Mouse (Mus musculus) frontal cortex, postnatal 14 days (tissue): ENCODE measurements around the gene Gm10964.
A peak's percentile ranks its signal among the peaks of the same experiment; 100 is the strongest.

Source experiments
- DNase-seq, 2 experiments: peaks; one replicate each; pipeline ENCODE4 v3.0.0; 2022; ENCODE audit warnings: low spot score in 2 of 2

Gm10964 gene

DNA sequence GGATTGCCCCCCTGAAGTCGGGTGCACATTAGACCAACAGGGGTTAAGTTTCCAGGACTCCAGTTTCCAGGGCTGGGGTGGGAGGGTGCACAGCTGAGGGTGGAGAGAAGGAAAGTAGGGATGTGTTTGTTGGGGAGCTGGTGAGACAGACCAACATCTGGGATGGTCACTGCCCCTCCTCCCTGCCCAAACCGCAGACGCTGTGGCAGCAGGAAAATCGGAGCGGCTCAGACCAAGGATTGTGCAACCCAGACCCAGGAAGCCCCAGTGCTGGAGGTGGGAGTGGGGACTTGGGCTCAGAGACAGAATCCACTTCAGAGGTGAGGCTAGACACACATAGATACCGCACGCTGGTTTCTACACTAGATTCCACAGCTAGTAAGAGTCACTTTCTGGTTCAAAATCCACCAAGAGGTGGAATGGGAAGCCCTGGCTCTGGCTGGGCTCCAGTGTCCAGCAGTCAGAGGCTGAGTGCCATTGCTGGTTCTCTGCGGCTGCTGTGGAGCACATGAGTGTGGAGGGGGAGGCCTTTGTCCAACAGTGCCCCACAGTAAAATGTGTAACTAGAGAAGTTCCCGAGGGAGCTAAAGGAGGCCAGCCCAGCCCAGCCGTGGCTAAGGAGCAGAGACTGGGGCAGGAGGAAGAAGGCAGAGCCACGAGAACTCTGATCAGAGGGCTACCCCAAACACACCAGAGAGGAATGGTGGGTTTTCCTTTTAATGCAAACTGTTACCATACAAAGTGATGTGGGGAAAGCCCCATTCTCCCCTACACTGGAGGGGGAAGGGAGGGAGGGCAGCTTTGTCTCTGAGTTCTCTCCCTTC, 4.3 kb upstream of the Gm10964 start:
- no peak for DNase-seq

DNA sequence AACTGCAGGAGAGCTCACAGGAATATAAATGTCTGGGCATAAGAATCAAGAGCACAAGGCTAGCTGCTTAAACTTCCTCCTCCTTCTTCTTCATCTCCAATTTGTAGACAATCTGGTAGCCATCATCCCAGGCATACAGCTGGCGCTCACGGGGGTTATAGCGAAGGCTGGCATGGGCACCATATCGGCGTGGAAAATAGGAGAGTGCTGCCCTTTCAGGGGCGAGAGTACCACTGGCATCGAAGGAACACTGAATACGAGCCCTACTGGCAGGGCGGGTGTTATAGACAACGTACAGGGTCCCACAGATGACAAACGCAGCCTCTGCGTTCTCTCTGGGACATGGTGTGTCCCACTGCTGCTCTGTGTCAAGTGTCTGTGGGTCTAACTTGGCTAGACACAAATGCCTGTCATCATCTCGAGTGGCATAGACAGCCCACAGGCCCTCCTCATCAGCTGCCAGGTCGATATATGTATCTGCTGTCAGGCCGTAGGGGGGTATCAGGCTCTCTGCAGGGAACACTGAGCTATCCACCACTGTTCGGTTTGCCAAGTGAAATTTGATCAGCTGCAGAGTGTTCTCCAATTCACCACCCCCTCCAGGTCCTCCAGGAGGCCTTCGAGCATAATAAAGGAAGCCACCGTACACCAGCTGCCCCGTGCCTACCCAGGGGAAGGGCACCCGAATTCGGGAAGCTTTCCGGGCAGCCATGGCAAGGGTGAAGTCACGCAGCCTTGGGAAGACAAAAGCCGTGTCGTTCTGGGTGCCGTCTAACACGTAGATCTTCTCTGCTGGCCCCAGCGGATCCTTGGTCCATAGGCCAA, 3.2 kb upstream of the Gm10964 start:
- no peak for DNase-seq

DNA sequence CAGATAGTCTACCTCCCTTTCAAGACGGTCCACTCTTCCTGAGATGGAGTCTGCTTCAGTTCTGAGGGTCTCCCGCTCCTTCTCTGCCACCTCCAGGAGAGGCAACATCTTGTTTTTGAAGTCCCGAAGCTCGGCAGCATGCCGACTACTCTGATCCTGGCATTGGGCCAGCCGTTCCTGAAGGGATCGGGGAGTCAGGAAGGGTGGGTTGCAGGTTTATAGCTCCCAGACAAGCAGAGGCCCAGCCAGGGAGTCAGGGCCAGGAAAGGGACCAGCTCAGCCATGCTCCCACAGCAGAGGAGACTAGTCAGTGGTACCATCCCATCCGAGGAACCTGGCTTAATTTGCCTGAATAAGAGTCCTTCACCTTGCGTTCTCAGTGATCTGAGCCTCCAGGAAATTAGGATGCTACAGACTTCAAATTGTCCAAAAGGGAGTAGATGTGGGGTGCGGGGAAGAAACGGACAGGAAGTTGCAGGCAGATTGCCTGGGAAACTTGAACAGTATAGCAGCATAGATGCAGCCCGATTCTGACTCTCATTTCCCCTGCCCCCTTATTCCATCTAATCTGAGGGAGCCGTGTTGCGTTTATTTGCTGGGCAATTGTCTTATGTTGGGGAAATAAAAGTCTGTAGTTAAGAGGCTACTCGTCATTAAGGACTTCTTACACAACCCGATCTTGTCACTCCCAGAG, 2.0 kb upstream of the Gm10964 start:
- DNase-seq: peak in 1 of 2 experiments; percentile 32

- peak; percentile 79 to 91 for DNase-seq
Measured at GRCm38 (mm10) chr3:103737778-103738571, 1.2 kb upstream of the Gm10964 start, which contains the start of gene Olfml3. TSS of gene Olfml3 (minus strand) at chr3:103738001.

DNA sequence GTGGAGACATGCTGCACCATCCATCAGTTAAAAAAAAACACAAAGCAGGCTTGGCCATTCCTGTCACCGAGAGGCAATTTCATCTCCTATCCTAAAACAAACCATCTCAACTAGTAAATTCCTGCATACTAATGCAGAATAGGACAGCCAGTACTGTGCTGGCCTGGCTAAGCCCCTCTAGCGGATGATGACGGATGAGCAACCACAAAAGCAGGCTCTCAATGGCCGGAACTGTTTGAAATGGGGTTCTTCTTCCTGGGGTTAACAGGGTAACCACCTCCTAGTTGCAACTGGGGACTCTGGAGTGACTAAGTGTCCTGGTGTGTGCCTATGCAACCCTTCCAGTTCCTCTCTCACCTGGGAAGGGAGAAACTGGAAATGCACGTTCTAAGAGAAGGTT, 1.2 kb downstream of the Gm10964 start:
- DNase-seq: no peak

GRCm38 (mm10) chr3:103743208-103743607, 4.0 kb downstream of the Gm10964 start:
- DNase-seq: no peak

DNA sequence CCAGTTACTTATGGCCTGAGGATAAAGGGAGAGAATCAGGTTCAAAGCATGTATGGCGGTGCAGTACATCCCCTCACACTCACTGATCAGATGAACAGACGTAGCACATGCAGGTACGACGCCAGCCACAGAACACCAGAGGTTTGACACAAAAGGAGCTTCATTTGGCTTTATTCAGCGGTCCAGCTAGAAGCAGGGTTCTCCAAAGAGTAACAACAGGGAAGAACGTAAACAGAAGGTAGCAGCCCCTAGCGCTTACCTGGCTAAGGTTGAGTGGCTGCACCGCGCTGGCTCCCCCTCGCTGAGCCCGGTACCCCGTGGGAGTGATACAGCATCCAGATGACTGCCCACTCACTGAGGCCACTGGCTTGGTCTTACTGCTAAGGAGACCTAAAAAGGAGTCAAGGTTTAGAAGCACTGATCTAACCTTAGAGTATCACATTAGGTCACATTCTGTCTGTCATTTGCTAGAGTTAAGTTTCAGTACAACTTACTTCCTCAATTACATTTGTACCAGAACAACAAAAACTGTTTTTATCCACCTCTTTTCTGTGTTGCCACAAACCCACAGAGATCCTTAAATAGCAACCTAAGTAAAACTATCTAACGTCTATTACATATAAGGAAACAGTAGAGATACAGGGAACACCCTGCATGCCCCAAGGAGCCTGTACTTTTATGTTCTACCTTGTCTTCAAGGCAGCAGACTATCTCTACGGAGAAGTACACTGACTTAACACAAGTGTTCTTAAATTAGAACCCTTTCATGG, 6.0 kb downstream of the Gm10964 start:
- no peak for DNase-seq

DNA sequence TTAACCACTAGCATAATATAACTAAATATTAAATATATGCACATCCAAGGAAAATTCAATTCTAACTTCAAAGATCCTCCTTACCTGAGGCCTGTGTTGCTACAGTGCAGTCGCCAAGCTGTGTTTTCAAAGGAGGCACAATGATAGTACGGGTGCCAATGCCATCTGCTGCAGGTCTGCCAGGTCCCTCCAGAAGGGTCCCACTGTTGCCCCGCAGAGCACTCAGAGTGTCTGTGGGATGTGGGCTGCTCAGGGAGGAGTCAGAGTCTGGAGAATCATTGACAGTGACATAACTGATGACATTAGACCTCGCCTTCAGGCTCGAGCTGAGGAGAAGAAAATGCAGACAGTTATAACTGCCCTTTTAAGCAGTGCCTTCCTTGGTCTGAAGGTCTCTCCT, 7.5 kb downstream of the Gm10964 start:
- DNase-seq: no peak

DNA sequence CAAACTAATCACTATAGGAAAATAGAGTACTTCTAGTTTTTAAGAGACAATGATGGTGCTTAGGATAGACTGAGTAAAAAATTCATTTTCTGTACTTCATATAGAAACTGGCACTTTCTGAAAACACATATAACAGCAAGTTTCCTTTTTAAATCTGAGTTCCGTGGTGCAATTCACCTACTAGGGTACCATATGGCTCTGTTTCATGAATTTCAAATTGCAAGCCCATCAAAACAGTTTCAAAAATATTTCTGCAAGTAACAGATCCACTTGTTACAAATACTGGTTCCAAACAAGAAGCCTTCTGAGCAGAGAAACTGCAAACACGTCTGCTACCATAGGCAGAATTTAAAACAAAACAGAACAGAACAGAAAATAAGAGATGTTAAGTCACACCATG, 12.4 kb downstream of the Gm10964 start:
- DNase-seq: no peak

- no peak for DNase-seq
Measured at GRCm38 (mm10) chr3:103755351-103755750, 16.2 kb downstream of the Gm10964 start.

DNA sequence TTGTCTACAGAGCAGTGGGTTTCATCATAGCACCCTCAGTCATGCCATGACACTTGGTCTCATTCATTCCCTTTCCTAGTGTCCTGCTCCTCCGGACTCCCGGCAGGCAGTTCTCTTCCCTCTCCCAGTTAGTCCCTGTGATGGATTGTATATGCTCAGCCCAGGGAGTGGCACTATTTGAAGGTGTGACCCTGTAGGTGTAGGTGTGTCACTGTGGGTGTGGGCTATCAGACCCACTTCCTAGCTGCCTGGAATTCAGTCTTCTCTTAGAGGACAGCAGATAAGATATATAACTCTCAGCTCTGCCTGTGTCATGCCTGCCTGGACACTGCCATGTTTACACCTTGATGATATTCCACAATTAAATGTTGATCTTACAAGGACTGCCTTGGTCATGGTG, 17.8 kb downstream of the Gm10964 start:
- no peak for DNase-seq

- no peak for DNase-seq
Measured at GRCm38 (mm10) chr3:103758456-103758855, 19.3 kb downstream of the Gm10964 start.

DNA sequence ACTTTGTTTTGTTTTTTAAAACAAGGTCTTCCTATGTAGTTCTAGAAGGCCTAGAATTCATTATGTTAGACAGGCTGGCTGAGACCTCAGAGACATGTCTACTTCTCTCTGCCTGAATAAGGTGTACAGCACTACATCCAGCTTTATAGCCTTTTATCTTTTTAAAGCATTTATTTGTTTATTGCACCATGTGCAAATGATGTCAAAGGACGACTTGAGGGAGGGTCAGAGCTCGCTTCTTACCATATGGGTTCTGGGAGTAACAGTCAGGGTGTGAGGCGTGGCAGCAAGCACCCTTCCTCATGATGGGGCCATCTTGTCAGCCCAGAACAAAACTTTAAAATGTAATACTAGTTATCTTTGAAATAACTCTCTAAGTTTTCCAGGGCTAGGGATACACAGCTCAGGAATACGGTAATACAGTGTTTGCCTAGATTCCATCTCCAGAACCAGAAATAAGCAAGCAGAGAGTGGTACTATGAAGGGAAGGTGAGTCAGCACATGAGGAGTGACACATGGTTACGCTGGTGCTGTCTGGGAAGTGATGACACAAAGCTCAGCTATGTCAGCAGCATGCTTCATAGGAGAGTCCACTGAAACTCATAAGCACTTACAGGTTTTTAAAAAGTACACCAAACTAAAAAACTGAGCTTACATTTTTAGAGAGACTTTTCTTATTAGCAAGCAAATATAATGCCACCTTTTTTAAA, 20.2 kb downstream of the Gm10964 start:
- no peak for DNase-seq

- DNase-seq: no peak
Measured at GRCm38 (mm10) chr3:103766789-103767188, 27.6 kb downstream of the Gm10964 start.

DNA sequence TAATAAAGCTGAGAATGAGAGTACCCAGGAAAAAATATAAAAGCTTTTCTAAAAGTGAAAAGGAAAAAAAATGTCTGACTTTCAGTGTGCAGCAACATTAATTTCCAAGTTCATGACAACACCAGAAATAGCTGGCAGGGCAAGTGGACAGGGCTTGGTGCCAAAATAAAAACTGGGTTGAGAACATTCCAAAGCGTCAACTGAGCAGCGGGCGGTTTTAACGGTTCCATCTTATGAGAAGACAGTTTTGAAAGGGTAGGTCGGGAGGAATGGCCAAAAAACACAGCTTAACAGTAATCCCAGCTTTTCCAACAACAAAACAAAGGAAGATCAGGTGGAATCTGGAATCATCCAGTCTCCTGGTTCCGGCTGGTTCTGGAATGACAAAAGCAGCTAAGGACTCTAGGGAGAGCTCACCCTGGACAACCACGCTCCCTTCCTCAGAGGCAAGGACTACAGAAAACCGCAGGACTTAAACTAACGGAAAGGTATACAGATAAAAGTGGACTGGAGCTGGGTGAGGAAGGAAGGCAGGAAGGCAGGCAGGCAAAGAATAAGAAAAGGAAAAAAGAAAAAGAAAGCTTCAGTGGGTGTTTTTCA, 32.5 kb downstream of the Gm10964 start:
- no peak for DNase-seq

DNA sequence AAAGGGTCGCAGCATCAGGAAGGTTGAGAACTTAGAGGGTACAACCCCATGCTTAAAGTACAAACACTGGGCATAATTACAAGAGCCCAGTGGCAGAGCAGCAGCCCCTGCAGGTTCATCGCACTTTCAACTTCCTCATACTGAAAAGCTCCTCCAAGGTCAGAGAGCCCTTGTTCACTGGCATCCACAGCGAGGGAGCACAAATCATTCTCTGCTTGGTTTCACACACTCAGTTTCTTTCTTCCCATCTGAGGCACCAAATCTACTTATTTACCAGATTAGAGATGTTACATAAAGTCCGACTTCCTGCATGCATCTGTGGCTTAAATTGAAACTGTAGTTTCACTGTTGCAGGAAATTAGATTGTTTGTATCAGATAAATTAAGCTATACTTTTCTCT, 33.7 kb downstream of the Gm10964 start:
- DNase-seq: no peak

DNA sequence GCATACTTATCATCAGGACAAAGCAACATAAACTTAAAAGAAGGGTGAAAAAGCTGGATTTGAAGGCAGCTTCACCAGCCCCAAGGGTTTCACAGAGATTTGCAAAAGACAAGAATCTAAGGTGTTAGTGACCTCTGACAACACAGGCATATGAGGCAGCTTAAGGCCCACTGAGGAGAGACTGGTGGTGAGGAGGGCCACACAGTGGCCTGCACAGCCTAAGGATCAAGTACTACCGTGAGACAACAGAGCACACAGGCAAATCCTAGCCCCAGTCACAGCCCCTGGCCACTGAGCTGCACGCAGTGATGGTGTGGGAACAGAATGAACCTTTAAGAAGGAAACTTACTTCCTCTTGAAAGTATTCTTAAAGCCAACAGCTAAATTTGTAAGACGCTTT, 34.3 kb downstream of the Gm10964 start:
- no peak for DNase-seq

DNA sequence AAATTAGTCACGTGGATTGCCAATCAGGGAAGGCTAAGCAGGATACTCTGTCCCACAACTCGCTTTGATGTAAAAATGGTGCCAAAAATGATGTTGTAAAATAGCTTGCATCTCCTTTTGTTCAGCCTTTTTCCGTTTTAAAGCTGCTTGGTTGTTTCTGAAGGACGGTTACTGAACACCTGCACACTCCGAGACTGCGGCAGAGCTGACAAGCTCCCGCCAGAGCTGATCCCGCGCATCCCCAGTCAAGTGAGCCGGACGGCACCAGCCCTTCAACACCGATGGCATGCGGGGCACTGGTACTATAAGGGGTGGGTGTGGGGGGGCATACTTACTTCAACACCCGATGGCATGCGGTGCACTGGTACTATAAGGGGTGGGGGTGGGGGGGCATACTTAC, 34.8 kb downstream of the Gm10964 start:
- no peak for DNase-seq

DNA sequence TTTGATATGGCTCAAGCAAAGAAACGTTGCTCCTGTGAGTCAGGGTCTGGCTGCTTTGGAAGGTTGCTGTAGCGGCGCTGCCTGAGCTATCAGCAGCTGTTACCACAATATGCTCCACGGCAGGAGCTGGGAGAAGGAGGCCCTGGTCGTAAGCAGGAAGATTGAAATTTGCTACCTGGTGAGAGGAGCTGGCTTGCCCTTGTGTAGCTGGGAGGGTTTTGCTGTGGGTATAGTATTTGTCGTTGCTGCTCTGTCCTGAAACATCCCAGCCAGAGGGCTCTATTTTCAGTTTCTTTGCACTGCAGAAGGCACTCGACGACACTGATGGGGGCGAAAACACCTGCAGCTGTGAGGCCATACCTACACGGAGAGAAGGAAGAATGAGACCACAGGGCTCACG, 38.8 kb downstream of the Gm10964 start:
- DNase-seq: no peak

- no peak for DNase-seq
Measured at GRCm38 (mm10) chr3:103778660-103779059, 39.5 kb downstream of the Gm10964 start.
